Mouse (Mus musculus) kidney, postnatal 0 days (tissue): ENCODE measurements around the gene Mettl9. TPM values are rescaled to one million over a fixed set of nuclear protein-coding genes. Genes with fewer than 3 reads are reported as not detected.
A peak's percentile ranks its signal among the peaks of the same experiment; 100 is the strongest.

Experiments
- ATAC-seq: fragments of 200-750 bp; cut with Nextera tagmentation; replicated peaks from 2 replicates; pipeline ENCODE4 v1.8.0; 2017; ENCODE audit warnings: low read depth, moderate number of reproducible peaks, moderate TSS enrichment, moderate library complexity; ENCODE audit not compliant: low FRiP score
- DNase-seq: peaks from one replicate; pipeline ENCODE4 v3.0.0-alpha.2; 2016; ENCODE audit warnings: low spot score
- H3K27ac ChIP-seq: fragments of 300-500 bp; sonication (generic); 2 replicates; pipeline ENCODE4 v1.5.1; 2014; ENCODE audit warnings: mild to moderate bottlenecking
- H3K27me3 ChIP-seq: fragments of 300-500 bp; sonication (generic); 2 replicates; pipeline ENCODE4 v1.6.1; 2014; ENCODE audit warnings: low read length, mixed read lengths; ENCODE audit not compliant: insufficient read depth
- H3K36me3 ChIP-seq: fragments of 300-500 bp; sonication (generic); 2 replicates; pipeline ENCODE4 v1.6.1; 2014; ENCODE audit warnings: low read length, mixed read lengths; ENCODE audit not compliant: insufficient read depth
- H3K4me1 ChIP-seq: fragments of 300-500 bp; sonication (generic); replicated peaks from 2 replicates; pipeline ENCODE4 v1.6.1; 2014; ENCODE audit warnings: antibody characterized with exemption, low read length, mixed read lengths; ENCODE audit not compliant: insufficient read depth
- H3K4me2 ChIP-seq: fragments of 300-500 bp; sonication (generic); 2 replicates; pipeline ENCODE4 v1.6.1; 2014; ENCODE audit warnings: mild to moderate bottlenecking, low read length, moderate library complexity, mixed read lengths
- H3K4me3 ChIP-seq: fragments of 300-500 bp; sonication (generic); replicated peaks from 2 replicates; pipeline ENCODE4 v1.5.1; 2014; ENCODE audit warnings: low read depth, low read length
- H3K9ac ChIP-seq: fragments of 300-500 bp; sonication (generic); 2 replicates; pipeline ENCODE4 v1.6.1; 2014; ENCODE audit warnings: low read depth, low read length
- H3K9me3 ChIP-seq: fragments of 300-500 bp; sonication (generic); replicated peaks from 2 replicates; pipeline ENCODE4 v1.6.1; 2016; ENCODE audit warnings: low read length, inconsistent platforms, mixed read lengths
- CTCF ChIP-seq: IDR thresholded peaks from 2 replicates; pipeline ENCODE4 v1.5.1; 2016; ENCODE audit warnings: antibody characterized with exemption, low read depth, mild to moderate bottlenecking, moderate library complexity
- WGBS: fragments of 180-500 bp; shearing (Covaris S2); extraction: QIAGEN DNeasy Blood & Tissue Kit; methylation state at CpG from one replicate; pipeline ENCODE4 v1.1.7; 2014; 5-methylcytosine and 5-hydroxymethylcytosine counted together
- polyA plus RNA-seq: library from polyadenylated mRNA; unstranded; fragments of >200 nt; fragmentation: Nextera tagmentation; extraction: Ambion mirVana; gene quantifications from 2 replicates; pipeline ENCODE4 v1.2.1, GENCODE M21; 2015

Gene Mettl9
- polyA plus RNA-seq, 1 experiment from 2014 or later = 177 TPM

GRCm38 (mm10) chr7:121111321-121111720 lies 77.1 kb downstream of the Mettl9 start:
- ATAC-seq (no peak; the same call in 1 of the 2 replicates), DNase-seq (peak; percentile 74)
- Histone ChIP-seq H3K9ac (no peak overlapping the region), H3K4me1 (no peaks in the 10 kb centered on the region), H3K27me3 (no peaks in the 10 kb centered on the region), H3K9me3 (no peaks in the 10 kb centered on the region), H3K36me3 (no peaks in the 10 kb centered on the region), H3K27ac (no peak overlapping the region), H3K4me3 (no peak overlapping the region), H3K4me2 (no peak overlapping the region)
- no peak for TF ChIP-seq CTCF
- 13% methylated on average over 3 of the region's 3 CpGs for WGBS

GRCm38 (mm10) chr7:121111762-121112161 lies 77.5 kb downstream of the Mettl9 start:
- WGBS = 38% methylated on average over 3 of the region's 3 CpGs
- H3K27ac ChIP-seq = no peak overlapping the region
- H3K4me3 ChIP-seq = no peak overlapping the region
- H3K4me1 ChIP-seq = no peaks in the 10 kb centered on the region
- no peaks in the 10 kb centered on the region for H3K27me3 ChIP-seq
- H3K4me2 ChIP-seq = no peak overlapping the region
- H3K9ac ChIP-seq = no peak overlapping the region
- ATAC-seq = no peak; the same call in 1 of the 2 replicates
- no peaks in the 10 kb centered on the region for H3K9me3 ChIP-seq
- no peak for TF ChIP-seq CTCF
- H3K36me3 ChIP-seq = no peaks in the 10 kb centered on the region
- no peak for DNase-seq

- DNase-seq (peak; percentile 90), ATAC-seq (peak; percentile 63; the same call in 1 of the 2 replicates)
- Histone ChIP-seq H3K9ac (no peak overlapping the region), H3K36me3 (no peaks in the 10 kb centered on the region), H3K27me3 (no peaks in the 10 kb centered on the region), H3K4me1 (no peaks in the 10 kb centered on the region), H3K9me3 (no peaks in the 10 kb centered on the region), H3K27ac (no peak overlapping the region), H3K4me2 (no peak overlapping the region), H3K4me3 (no peak overlapping the region)
- peak; percentile 92 for TF ChIP-seq CTCF
- WGBS = 12% methylated on average over 10 of the region's 10 CpGs
Observed at GRCm38 (mm10) chr7:121120143-121120818, 86.0 kb downstream of the Mettl9 start.

Other genes starting within 250 kb of the Mettl9 start
- gene Gm5737, start 222.1 kb upstream of the Mettl9 start, polyA plus RNA-seq = not detected in 2 replicates
- 13.8 and 14.9 TPM in 2 replicates for gene Eef2k, start 191.6 kb upstream of the Mettl9 start, polyA plus RNA-seq
- 31.8 and 34.0 TPM in 2 replicates for gene Polr3e, start 116.7 kb upstream of the Mettl9 start, polyA plus RNA-seq
- 9.7 and 10.1 TPM in 2 replicates for gene Cdr2, start 52.1 kb upstream of the Mettl9 start, polyA plus RNA-seq
- 0.22 and 0.52 TPM in 2 replicates for gene Mfsd13b, start 51.9 kb upstream of the Mettl9 start, polyA plus RNA-seq
- gene Igsf6, start 40.1 kb downstream of the Mettl9 start, polyA plus RNA-seq = 1.1 and 1.4 TPM in 2 replicates
- 0.08 and 0.17 TPM in 2 replicates for gene Otoa, start 47.2 kb downstream of the Mettl9 start, polyA plus RNA-seq